Mouse (Mus musculus) neural tube, embryonic 14.5 days (tissue): ENCODE data around the gene Rd3l. TPM values are rescaled to one million over a fixed set of nuclear protein-coding genes. Genes with fewer than 3 reads are reported as not detected.

Experiments
- ATAC-seq: fragments of 200-750 bp; cut with Nextera tagmentation; 2 replicates; pipeline ENCODE4 v1.8.0; 2017; ENCODE audit warnings: low read depth, mild to moderate bottlenecking, moderate TSS enrichment, moderate library complexity
- H3K27ac ChIP-seq: fragments of 300-500 bp; sonication (generic); 2 replicates; pipeline ENCODE4 v1.5.1; 2014; ENCODE audit warnings: low read depth, mild to moderate bottlenecking, control low read depth, low read length, moderate library complexity, mixed read lengths
- H3K27me3 ChIP-seq: fragments of 300-500 bp; sonication (generic); 2 replicates; pipeline ENCODE4 v1.6.1; 2014; ENCODE audit warnings: low read length; ENCODE audit not compliant: control insufficient read depth, insufficient read depth
- H3K36me3 ChIP-seq: fragments of 300-500 bp; sonication (generic); 2 replicates; pipeline ENCODE4 v1.6.1; 2014; ENCODE audit warnings: low read length, mixed read lengths; ENCODE audit not compliant: control insufficient read depth, insufficient read depth
- H3K4me1 ChIP-seq: fragments of 300-500 bp; sonication (generic); 2 replicates; pipeline ENCODE4 v1.6.1; 2014; ENCODE audit warnings: low read length; ENCODE audit not compliant: control insufficient read depth, insufficient read depth
- H3K4me2 ChIP-seq: fragments of 300-500 bp; sonication (generic); 2 replicates; pipeline ENCODE4 v1.6.1; 2014; ENCODE audit warnings: mild to moderate bottlenecking, low read depth, low read length, control low read depth
- H3K4me3 ChIP-seq: fragments of 300-500 bp; sonication (generic); 2 replicates; pipeline ENCODE4 v1.5.1; 2014; ENCODE audit warnings: low read depth, low read length, control low read depth, mixed read lengths
- H3K9ac ChIP-seq: fragments of 300-500 bp; sonication (generic); replicated peaks from 2 replicates; pipeline ENCODE4 v1.6.1; 2014; ENCODE audit warnings: low read depth, mild to moderate bottlenecking, control low read depth, low read length, mixed read lengths
- H3K9me3 ChIP-seq: fragments of 300-500 bp; sonication (generic); 2 replicates; pipeline ENCODE4 v1.6.1; 2016; ENCODE audit warnings: low read length; ENCODE audit not compliant: control insufficient read depth
- WGBS: fragments of 180-500 bp; shearing (Covaris S2); extraction: QIAGEN DNeasy Blood & Tissue Kit; methylation state at CpG from one replicate; pipeline ENCODE4 v1.1.7; 2014; 5-methylcytosine and 5-hydroxymethylcytosine counted together
- polyA plus RNA-seq: library from polyadenylated mRNA; unstranded; fragments of >200 nt; fragmentation: Nextera tagmentation; extraction: Ambion mirVana; gene quantifications from 2 replicates; pipeline ENCODE4 v1.2.1, GENCODE M21; 2014

Rd3l gene
- polyA plus RNA-seq, 1 experiment from 2014 or later = not detected

- H3K27ac ChIP-seq = no peak overlapping the region
Measured at GRCm38 (mm10) chr12:111977138-111977537, 4.0 kb downstream of the Rd3l start.

GRCm38 (mm10) chr12:111974578-111974977, 6.5 kb downstream of the Rd3l start:
- no peak for ATAC-seq
- WGBS = 83% methylated on average over 6 of the region's 6 CpGs
- no peaks in the 10 kb centered on the region for H3K27me3 ChIP-seq
- no peak overlapping the region for H3K4me3 ChIP-seq
- no peak overlapping the region for H3K4me2 ChIP-seq
- no peak overlapping the region for H3K9ac ChIP-seq
- H3K27ac ChIP-seq = no peak overlapping the region
- no peaks in the 10 kb centered on the region for H3K4me1 ChIP-seq
- no peaks in the 10 kb centered on the region for H3K36me3 ChIP-seq
- no peaks in the 10 kb centered on the region for H3K9me3 ChIP-seq

More at GRCm38 (mm10) chr12:111977138-111977537, 4.0 kb downstream of the Rd3l start:
- H3K9ac ChIP-seq = no peak overlapping the region
- H3K27me3 ChIP-seq = no peaks in the 10 kb centered on the region
- no peak overlapping the region for H3K4me2 ChIP-seq
- no peak for ATAC-seq
- no peak overlapping the region for H3K4me3 ChIP-seq
- WGBS = 58% methylated on average over 6 of the region's 6 CpGs
- H3K36me3 ChIP-seq = no peaks in the 10 kb centered on the region
- H3K9me3 ChIP-seq = no peaks in the 10 kb centered on the region
- no peaks in the 10 kb centered on the region for H3K4me1 ChIP-seq

GRCm38 (mm10) chr12:111972504-111972903, 8.6 kb downstream of the Rd3l start:
- Histone ChIP-seq H3K9me3 (no peaks in the 10 kb centered on the region), H3K27me3 (no peaks in the 10 kb centered on the region), H3K36me3 (no peaks in the 10 kb centered on the region), H3K4me3 (no peak overlapping the region), H3K27ac (no peak overlapping the region), H3K4me1 (no peaks in the 10 kb centered on the region), H3K9ac (no peak overlapping the region), H3K4me2 (no peak overlapping the region)
- 91% methylated on average over 10 of the region's 10 CpGs for WGBS
- no peak for ATAC-seq

GRCm38 (mm10) chr12:111971231-111971686, 9.9 kb downstream of the Rd3l start, which contains the start of gene Tdrd9:
Tdrd9 (plus strand) TSS chr12:111971559.
- Histone ChIP-seq H3K36me3 (no peaks in the 10 kb centered on the region), H3K4me3 (no peak within 1 kb of the TSS), H3K4me2 (no peak within 1 kb of the TSS), H3K4me1 (peaks cover 3% of the 10 kb centered on the region; the same call in 1 of the 2 replicates), H3K27me3 (no peaks in the 10 kb centered on the region), H3K9me3 (no peaks in the 10 kb centered on the region), H3K9ac (no peak within 1 kb of the TSS), H3K27ac (no peak within 1 kb of the TSS)
- 93% methylated on average over 18 of the region's 18 CpGs for WGBS
- no peak for ATAC-seq

DNA sequence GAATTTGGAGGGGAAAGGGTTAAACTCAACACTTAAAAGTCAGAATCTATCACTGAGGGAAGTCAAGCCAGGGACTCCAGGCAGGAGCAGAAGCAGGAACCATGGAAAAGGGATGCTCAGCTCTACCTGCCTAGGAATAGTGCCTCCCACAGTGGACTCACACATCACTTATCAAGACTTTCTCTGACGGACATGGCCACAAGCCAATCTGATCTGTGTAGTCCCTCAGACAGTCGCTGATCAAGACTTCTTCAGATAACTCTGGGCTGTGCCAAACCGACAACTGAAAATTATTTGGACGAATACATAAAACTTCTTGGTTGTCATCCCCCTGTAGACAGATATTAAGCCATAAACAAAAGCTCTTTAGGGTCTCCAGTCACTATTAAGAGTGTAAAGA, 11.0 kb downstream of the Rd3l start:
- Histone ChIP-seq H3K27me3 (no peaks in the 10 kb centered on the region), H3K36me3 (no peaks in the 10 kb centered on the region), H3K4me3 (no peak overlapping the region), H3K9ac (no peak overlapping the region), H3K27ac (no peak overlapping the region), H3K4me2 (no peak overlapping the region), H3K9me3 (no peaks in the 10 kb centered on the region), H3K4me1 (peaks cover 12% of the 10 kb centered on the region)
- 91% methylated on average over 4 of the region's 4 CpGs for WGBS
- no peak for ATAC-seq

DNA sequence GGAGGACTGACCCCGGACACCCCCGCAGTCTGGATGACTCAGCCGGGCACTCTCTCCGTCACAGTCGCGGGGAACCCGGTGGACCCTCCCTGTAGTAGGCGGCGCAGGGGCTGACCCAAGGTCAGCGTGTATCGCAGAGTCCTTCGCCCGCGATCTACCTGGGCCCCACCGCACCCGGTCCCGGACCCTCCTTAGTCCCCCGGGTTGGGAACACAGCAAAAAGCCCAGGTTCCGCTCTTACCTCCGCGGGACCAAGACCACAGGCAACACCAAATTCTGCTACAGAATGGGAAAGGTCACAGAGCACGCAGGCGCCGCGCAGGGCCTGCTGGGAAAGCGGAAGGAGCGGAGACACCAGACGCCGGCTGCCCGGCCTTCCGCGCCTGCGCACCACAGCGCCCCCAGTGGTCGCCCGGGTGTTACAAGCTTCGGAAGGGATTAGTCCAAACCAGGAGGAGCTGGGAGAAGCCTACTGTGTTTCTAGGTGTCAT, 14.4 kb downstream of the Rd3l start, which contains the start of gene Atp5mpl:
Atp5mpl (minus strand) TSS at position 295 of the 491 bp plus-strand sequence.
- no peaks in the 10 kb centered on the region for H3K9me3 ChIP-seq
- H3K4me3 ChIP-seq = peak within 1 kb of the TSS; percentile 65
- peak; percentile 93 for ATAC-seq
- peak within 1 kb of the TSS; percentile 74 for H3K4me2 ChIP-seq
- peak within 1 kb of the TSS; percentile 65 for H3K9ac ChIP-seq
- H3K27me3 ChIP-seq = no peaks in the 10 kb centered on the region
- peaks cover 2% of the 10 kb centered on the region for H3K36me3 ChIP-seq
- peaks cover 12% of the 10 kb centered on the region for H3K4me1 ChIP-seq
- WGBS = 0% methylated on average over 37 of the region's 37 CpGs
- H3K27ac ChIP-seq = no peak within 1 kb of the TSS

DNA sequence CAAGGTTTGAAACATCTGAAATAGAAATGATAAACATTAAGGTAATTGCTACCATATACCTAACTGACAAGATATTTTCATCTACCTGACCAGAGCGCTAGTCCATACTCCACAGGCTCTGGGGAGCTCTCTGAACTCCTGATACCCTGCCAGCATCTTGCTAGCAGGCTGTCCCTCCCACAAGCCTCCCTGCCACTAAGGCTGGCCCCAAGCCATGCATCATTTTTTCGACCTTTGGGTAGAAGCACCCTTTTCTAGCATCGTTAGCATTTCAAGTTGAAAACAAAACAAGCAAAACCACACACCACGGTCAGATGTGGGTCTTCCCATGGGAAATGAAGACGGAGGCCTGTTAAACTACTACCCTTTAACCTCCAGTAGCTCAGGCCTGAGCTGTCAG, 17.8 kb downstream of the Rd3l start:
- Histone ChIP-seq H3K9me3 (no peaks in the 10 kb centered on the region), H3K4me2 (no peak overlapping the region), H3K9ac (no peak overlapping the region), H3K36me3 (peaks cover 27% of the 10 kb centered on the region), H3K27ac (no peak overlapping the region), H3K4me1 (peaks cover 12% of the 10 kb centered on the region), H3K4me3 (no peak overlapping the region), H3K27me3 (no peaks in the 10 kb centered on the region)
- ATAC-seq = no peak
- 89% methylated on average over 5 of the region's 5 CpGs for WGBS

GRCm38 (mm10) chr12:111958101-111958865, 22.8 kb downstream of the Rd3l start:
- no peak overlapping the region for H3K9ac ChIP-seq
- no peaks in the 10 kb centered on the region for H3K27me3 ChIP-seq
- no peaks in the 10 kb centered on the region for H3K9me3 ChIP-seq
- 44% methylated on average over 9 of the region's 9 CpGs for WGBS
- H3K4me1 ChIP-seq = no peaks in the 10 kb centered on the region
- H3K36me3 ChIP-seq = peaks cover 27% of the 10 kb centered on the region
- no peak overlapping the region for H3K27ac ChIP-seq
- H3K4me2 ChIP-seq = no peak overlapping the region
- 0 out of 2 replicates have a peak, but pooled peaks have one; percentile 60 for ATAC-seq
- H3K4me3 ChIP-seq = no peak overlapping the region

- WGBS = 82% methylated on average over 5 of the region's 5 CpGs
Measured at GRCm38 (mm10) chr12:111956173-111956572, 24.9 kb downstream of the Rd3l start.

More at GRCm38 (mm10) chr12:111956173-111956572, 24.9 kb downstream of the Rd3l start:
- H3K36me3 ChIP-seq = peaks cover 20% of the 10 kb centered on the region
- H3K9ac ChIP-seq = no peak overlapping the region
- no peak overlapping the region for H3K27ac ChIP-seq
- H3K4me2 ChIP-seq = no peak overlapping the region
- ATAC-seq = no peak
- no peaks in the 10 kb centered on the region for H3K27me3 ChIP-seq
- no peak overlapping the region for H3K4me3 ChIP-seq
- no peaks in the 10 kb centered on the region for H3K9me3 ChIP-seq
- no peaks in the 10 kb centered on the region for H3K4me1 ChIP-seq
